Mouse (Mus musculus) olfactory bulb, adult 2 months (tissue): ENCODE measurements at regions not wholly inside any gene's neighbourhood (a gene's known extent, or its start where the extent isn't known, plus 50 kb on each side); places are given as distances from the start of the nearest gene placed in this dataset.

Experiments
- CTCF ChIP-seq: fragments of 200-500 bp; IDR thresholded peaks from 2 replicates; pipeline ENCODE4 v1.5.1; 2012; ENCODE audit warnings: low read depth, mild to moderate bottlenecking, low read length, moderate library complexity; ENCODE audit not compliant: insufficient read depth
- POLR2A ChIP-seq: fragments of 200-500 bp; IDR thresholded peaks from 2 replicates; pipeline ENCODE4 v1.6.1; 2012; ENCODE audit warnings: mild to moderate bottlenecking, low read depth, low read length, moderate library complexity; ENCODE audit not compliant: insufficient read depth

- TF ChIP-seq CTCF (no peak), POLR2A (no peak)
These were observed 86.6 kb downstream of the Hif1an start for GRCm38 (mm10) chr19:44649206-44649605.
